Mouse (Mus musculus): ENCODE measurements at regions not wholly inside any gene's neighbourhood (a gene's known extent, or its start where the extent isn't known, plus 50 kb on each side); places are given as distances from the start of the nearest gene placed in this dataset.

DNA sequence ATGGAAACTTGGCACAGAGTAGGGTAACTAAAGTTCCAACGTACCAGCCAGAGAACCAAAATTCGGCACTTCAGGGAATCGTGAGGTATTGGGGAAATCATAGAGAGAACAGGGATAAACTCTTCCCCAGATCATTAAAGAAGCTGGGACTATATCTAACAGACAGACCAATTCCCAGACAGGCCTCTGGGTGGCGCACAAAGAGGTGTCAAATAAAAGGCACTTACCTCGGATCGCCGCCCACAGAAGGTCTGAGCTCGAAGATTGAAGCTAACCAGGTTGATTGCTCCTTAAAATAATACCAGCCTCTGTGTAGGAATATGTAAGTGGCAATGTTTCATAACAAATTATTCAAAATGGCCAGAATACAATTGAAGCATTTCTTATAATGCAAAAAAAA is 151.2 kb downstream of the CK137956 start:
- Histone ChIP-seq H3K27me3 (replicated peaks) (no peaks in the 10 kb centered on the region), H3K9ac (no peak overlapping the region), H3K4me3 (no peak overlapping the region), H3K27ac (replicated peaks) (no peak overlapping the region), H3K4me2 (no peak overlapping the region), H3K36me3 (no peaks in the 10 kb centered on the region), H3K9me3 (0 out of 2 replicates have a peak, but pooled peaks cover 2% of the 10 kb centered on the region), H3K4me1 (no peaks in the 10 kb centered on the region)
- WGBS = 75% methylated on average over 8 of the region's 8 CpGs
- no peak for ATAC-seq (ENCODE audit: extremely low read depth, insufficient number of reproducible peaks, low FRiP score, low TSS enrichment)

DNA sequence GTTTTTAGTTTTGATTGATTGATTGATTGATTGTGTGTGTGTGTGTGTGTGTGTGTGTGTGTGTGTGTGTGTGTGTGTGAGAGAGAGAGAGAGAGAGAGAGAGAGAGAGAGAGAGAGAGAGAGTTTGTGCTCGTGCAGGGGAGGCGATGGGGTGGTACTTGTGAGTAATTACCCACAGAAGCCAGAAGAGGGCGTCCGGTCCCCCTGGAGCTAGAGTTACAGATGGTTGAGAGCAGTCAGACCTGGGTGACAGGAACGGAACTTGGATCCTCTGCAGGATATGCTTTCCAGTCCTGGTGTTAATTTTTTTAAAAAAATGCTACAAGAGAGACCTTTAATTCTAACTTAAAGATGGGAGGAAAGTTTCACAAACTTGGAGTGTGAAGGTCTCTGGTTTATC is 151.7 kb downstream of the CK137956 start:
- H3K4me2 ChIP-seq = no peak overlapping the region
- 0 out of 2 replicates have a peak, but pooled peaks cover 5% of the 10 kb centered on the region for H3K9me3 ChIP-seq
- no peak overlapping the region for H3K9ac ChIP-seq
- WGBS = 56% methylated on average over 5 of the region's 5 CpGs
- H3K27ac ChIP-seq (replicated peaks) = no peak overlapping the region
- ATAC-seq (ENCODE audit: extremely low read depth, insufficient number of reproducible peaks, low FRiP score, low TSS enrichment) = no peak
- no peaks in the 10 kb centered on the region for H3K27me3 ChIP-seq (replicated peaks)
- no peaks in the 10 kb centered on the region for H3K4me1 ChIP-seq
- H3K36me3 ChIP-seq = no peaks in the 10 kb centered on the region
- H3K4me3 ChIP-seq = no peak overlapping the region

DNA sequence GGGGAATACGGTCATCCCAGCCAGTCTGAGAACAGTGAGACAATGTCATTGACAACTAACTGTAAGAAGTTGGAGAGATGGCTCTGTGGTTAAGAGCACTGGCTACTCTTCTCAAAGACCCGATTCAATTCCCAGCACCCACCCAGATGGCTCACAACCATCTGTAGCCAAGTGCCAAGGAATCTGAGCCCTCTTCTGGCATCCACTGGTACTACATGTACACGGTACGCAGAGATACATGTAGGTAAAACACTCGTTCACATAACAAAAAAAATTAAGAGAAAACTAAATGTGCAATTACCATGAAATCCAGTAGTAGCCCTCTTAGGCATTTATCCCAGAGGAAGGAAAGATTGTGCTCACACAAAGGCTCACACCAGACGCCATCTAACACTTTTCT is 156.1 kb downstream of the CK137956 start:
- no peak overlapping the region for H3K4me3 ChIP-seq
- H3K27me3 ChIP-seq (replicated peaks) = no peaks in the 10 kb centered on the region
- no peaks in the 10 kb centered on the region for H3K4me1 ChIP-seq
- 83% methylated on average over 6 of the region's 6 CpGs for WGBS
- H3K36me3 ChIP-seq = no peaks in the 10 kb centered on the region
- no peak overlapping the region for H3K27ac ChIP-seq (replicated peaks)
- H3K4me2 ChIP-seq = no peak overlapping the region
- H3K9ac ChIP-seq = no peak overlapping the region
- no peak for ATAC-seq (ENCODE audit: extremely low read depth, insufficient number of reproducible peaks, low FRiP score, low TSS enrichment)
- peaks cover 15% of the 10 kb centered on the region; the same call in 1 of the 2 replicates for H3K9me3 ChIP-seq

DNA sequence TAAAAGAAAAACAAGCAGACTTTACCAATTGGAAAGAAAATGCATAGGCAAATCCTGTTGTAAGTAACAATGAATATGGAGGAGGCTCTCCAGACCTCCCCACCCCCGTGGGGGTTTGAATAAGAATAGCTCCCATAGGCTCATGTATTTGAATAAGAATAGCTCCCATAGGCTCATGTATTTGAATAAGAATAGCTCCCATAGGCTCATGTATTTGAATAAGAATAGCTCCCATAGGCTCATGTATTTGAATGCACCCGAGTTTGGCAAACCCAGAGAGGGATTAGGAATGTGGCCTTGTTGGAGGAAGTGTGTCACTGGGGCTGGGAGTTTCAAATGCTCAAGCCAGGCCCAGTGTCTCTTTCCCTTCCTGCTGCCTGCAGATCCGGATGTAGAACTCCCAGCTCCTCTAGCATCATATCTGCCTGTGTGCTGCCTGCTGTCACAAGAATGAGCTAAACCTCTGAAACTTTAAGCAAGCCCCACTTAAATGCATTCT is 158.7 kb downstream of the CK137956 start:
- Histone ChIP-seq H3K9ac (no peak overlapping the region), H3K36me3 (no peaks in the 10 kb centered on the region), H3K4me2 (no peak overlapping the region), H3K9me3 (peaks cover 15% of the 10 kb centered on the region; the same call in 1 of the 2 replicates), H3K4me1 (no peaks in the 10 kb centered on the region), H3K27me3 (replicated peaks) (no peaks in the 10 kb centered on the region), H3K4me3 (no peak overlapping the region), H3K27ac (replicated peaks) (no peak overlapping the region)
- ATAC-seq (ENCODE audit: extremely low read depth, insufficient number of reproducible peaks, low FRiP score, low TSS enrichment) = no peak
- 76% methylated on average over 3 of the region's 3 CpGs for WGBS

DNA sequence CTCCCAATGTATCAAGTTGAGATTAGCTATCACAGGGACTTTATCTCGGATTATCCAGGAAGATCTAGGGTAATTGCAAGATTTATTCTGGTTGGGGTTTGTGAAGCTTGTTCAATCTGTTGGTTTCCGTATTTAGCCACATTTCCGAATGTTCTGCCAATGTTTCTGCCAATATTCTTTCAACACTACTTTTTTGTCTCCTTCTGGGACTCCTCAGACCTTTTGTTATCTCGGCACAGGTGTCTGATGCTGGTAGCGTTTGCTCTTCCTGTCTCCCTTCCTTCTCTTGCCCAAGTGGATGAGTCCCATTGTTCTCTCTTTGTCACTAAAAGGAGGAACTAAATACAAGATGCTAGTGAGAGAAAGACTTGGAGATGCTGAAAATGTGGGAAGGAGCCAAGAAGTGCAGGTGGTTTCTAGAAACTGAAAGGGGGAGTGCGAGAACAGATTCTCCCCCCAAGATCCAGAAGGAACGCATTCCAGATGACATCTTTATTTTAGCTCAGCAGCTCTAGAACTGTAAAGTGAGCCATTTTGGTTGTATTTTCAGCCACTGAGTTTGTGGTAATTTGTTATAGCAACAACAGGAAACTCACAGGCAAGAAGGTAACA is 159.7 kb downstream of the CK137956 start:
- no peaks in the 10 kb centered on the region for H3K4me1 ChIP-seq
- H3K27ac ChIP-seq (replicated peaks) = no peak overlapping the region
- no peak overlapping the region for H3K4me2 ChIP-seq
- no peaks in the 10 kb centered on the region for H3K27me3 ChIP-seq (replicated peaks)
- H3K9me3 ChIP-seq = peaks cover 15% of the 10 kb centered on the region; the same call in 1 of the 2 replicates
- H3K9ac ChIP-seq = no peak overlapping the region
- WGBS = 71% methylated on average over 7 of the region's 7 CpGs
- H3K36me3 ChIP-seq = no peaks in the 10 kb centered on the region
- H3K4me3 ChIP-seq = no peak overlapping the region
- ATAC-seq (ENCODE audit: extremely low read depth, insufficient number of reproducible peaks, low FRiP score, low TSS enrichment) = no peak

DNA sequence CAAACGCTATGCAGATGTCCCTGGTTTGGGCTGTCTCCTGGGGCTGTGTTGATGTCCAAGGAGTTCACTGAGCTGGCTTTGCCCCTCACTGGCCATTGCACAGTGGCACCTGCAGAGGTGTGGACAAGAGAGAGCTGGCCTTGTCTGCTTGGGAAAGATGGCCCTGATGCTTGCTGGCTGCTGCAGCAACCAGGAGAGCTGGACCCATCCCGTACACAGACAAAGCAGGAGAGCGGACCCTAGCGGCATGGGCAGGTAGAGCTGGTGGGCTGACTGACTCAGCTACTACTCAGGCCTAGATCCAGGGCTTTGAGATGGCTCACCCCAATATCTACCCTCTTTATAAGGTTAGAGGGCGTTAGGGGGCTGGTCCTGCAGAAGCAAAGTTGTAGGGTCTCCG is 161.7 kb downstream of the CK137956 start:
- Histone ChIP-seq H3K36me3 (no peaks in the 10 kb centered on the region), H3K4me3 (no peak overlapping the region), H3K27me3 (replicated peaks) (no peaks in the 10 kb centered on the region), H3K9ac (no peak overlapping the region), H3K9me3 (peaks cover 10% of the 10 kb centered on the region; the same call in 1 of the 2 replicates), H3K4me1 (no peaks in the 10 kb centered on the region), H3K4me2 (no peak overlapping the region), H3K27ac (replicated peaks) (no peak overlapping the region)
- 62% methylated on average over 6 of the region's 6 CpGs for WGBS
- no peak for ATAC-seq (ENCODE audit: extremely low read depth, insufficient number of reproducible peaks, low FRiP score, low TSS enrichment)

DNA sequence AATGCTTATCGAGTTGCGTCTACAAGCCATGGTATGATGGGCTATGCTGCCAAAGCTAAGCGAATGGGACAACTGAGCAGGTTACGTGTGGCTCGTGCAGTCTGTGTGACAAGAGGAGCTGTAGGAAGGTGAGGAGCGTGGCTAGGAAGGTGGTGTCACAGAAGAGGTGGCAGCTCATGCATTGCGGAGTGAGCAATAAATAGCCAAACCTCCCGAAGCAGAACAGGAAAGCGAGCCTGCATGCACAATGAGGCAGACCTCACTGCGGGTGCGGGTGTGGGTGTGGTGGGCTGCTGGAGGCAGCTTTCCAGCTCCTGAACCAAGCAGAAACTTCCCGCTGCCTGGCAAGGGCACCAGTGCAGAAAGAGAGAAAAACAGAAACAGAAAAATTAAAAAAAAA is 181.5 kb downstream of the CK137956 start:
- 77% methylated on average over 12 of the region's 12 CpGs for WGBS
- Histone ChIP-seq H3K4me2 (no peak overlapping the region), H3K27ac (replicated peaks) (no peak overlapping the region), H3K4me3 (no peak overlapping the region), H3K36me3 (no peaks in the 10 kb centered on the region), H3K9ac (no peak overlapping the region), H3K4me1 (no peaks in the 10 kb centered on the region), H3K9me3 (no peaks in the 10 kb centered on the region), H3K27me3 (replicated peaks) (no peaks in the 10 kb centered on the region)
- no peak for ATAC-seq (ENCODE audit: extremely low read depth, insufficient number of reproducible peaks, low FRiP score, low TSS enrichment)

DNA sequence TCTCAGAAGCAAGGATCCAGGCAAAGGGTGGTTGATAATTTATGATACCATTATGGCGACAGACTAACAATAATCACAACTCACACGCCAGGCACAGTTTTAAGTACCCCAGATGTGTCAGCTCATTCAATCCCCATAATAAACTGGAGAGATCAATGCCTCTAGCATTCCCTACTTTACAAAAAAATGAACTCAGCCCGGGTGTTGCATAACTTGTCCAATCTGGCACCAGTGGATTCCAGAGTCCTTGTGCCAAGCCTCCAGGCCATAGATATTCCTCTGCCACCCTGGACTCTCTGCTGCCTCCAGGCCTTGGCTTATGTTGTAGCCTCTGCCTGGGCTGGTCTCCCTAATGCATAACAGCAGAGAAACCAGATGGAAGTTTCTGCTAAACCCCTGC is 185.0 kb downstream of the CK137956 start:
- H3K9ac ChIP-seq = no peak overlapping the region
- no peaks in the 10 kb centered on the region for H3K36me3 ChIP-seq
- H3K4me3 ChIP-seq = no peak overlapping the region
- H3K27ac ChIP-seq (replicated peaks) = no peak overlapping the region
- H3K9me3 ChIP-seq = no peaks in the 10 kb centered on the region
- H3K27me3 ChIP-seq (replicated peaks) = no peaks in the 10 kb centered on the region
- no peak for ATAC-seq (ENCODE audit: extremely low read depth, insufficient number of reproducible peaks, low FRiP score, low TSS enrichment)
- H3K4me1 ChIP-seq = no peaks in the 10 kb centered on the region
- H3K4me2 ChIP-seq = no peak overlapping the region
- WGBS = 74% methylated on average over 3 of the region's 3 CpGs

DNA sequence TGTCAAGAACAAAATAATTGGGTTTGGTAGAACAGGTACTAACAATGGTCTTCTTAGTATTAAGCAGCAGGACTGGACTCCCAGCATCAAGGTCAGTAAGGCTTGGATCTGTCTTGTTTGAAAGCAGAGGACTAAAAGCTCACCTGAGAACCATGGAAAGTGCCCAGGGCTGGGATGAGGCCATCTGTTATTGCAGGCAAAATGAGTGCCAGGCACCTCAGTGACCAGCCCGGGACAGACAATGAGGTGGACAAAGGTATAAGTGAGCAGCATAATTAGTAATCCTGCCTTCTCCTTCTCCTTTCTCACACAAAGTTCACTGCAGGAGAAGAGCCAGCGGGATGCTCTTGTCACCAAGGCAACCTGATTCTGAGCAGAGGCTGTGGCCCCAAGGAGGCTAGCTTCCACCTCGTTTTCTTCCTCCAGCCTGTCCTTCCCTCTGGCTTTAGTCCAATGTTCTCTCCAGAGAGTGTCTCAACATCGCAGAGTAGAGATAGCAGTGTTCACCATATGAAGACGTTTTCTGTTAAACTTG is 198.7 kb downstream of the CK137956 start:
- Histone ChIP-seq H3K4me2 (no peak overlapping the region), H3K4me3 (no peak overlapping the region), H3K36me3 (no peaks in the 10 kb centered on the region), H3K4me1 (no peaks in the 10 kb centered on the region), H3K27ac (replicated peaks) (no peak overlapping the region), H3K27me3 (replicated peaks) (no peaks in the 10 kb centered on the region), H3K9me3 (no peaks in the 10 kb centered on the region), H3K9ac (no peak overlapping the region)
- no peak for ATAC-seq (ENCODE audit: extremely low read depth, insufficient number of reproducible peaks, low FRiP score, low TSS enrichment)
- 48% methylated on average over 5 of the region's 5 CpGs for WGBS

DNA sequence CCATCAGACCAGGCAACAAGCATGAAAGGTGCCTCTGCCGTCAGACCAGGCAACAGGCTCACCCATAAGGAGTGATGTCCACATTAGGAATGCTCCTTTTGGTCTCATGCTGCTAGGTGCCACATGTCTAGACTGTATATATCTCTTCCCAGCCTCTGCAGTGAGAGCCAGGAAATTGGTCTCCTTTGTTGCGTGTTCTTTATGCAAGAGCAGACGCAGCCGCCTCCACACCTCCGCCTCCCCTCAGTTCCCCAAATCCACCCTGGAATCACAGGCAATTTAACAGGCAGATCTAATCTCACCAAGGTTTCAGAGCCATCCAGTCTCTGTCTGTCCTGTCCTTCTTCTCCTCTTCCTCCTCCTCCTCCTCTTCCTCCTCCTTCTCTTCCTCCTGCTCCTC is 207.0 kb downstream of the CK137956 start:
- WGBS = 83% methylated on average over 5 of the region's 5 CpGs
- Histone ChIP-seq H3K4me3 (no peak overlapping the region), H3K27me3 (replicated peaks) (no peaks in the 10 kb centered on the region), H3K27ac (replicated peaks) (no peak overlapping the region), H3K36me3 (no peaks in the 10 kb centered on the region), H3K4me1 (no peaks in the 10 kb centered on the region), H3K9ac (no peak overlapping the region), H3K9me3 (no peaks in the 10 kb centered on the region), H3K4me2 (no peak overlapping the region)
- no peak for ATAC-seq (ENCODE audit: extremely low read depth, insufficient number of reproducible peaks, low FRiP score, low TSS enrichment)

DNA sequence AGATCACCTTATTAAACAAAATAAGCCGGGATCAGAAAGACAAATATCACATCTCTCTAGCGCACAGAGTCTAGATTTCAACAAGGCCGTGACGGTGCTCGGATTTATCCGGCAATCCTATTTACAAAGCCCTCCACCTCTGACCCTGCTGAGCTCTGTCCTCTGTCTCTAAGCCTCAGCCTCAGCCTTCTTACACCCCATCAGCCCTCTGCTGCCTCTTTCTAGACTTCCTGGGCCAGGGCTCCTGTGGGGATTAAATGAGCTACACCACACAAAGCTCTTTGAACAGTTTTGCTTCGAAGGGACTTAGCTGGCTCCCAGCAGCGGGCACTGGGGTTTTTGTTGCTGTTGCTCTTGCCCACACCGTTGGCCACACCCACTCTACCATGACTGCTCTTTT is 211.8 kb downstream of the CK137956 start:
- H3K9ac ChIP-seq = no peak overlapping the region
- no peaks in the 10 kb centered on the region for H3K9me3 ChIP-seq
- no peaks in the 10 kb centered on the region for H3K27me3 ChIP-seq (replicated peaks)
- H3K36me3 ChIP-seq = no peaks in the 10 kb centered on the region
- no peak for ATAC-seq (ENCODE audit: extremely low read depth, insufficient number of reproducible peaks, low FRiP score, low TSS enrichment)
- H3K27ac ChIP-seq (replicated peaks) = no peak overlapping the region
- no peak overlapping the region for H3K4me3 ChIP-seq
- 79% methylated on average over 9 of the region's 9 CpGs for WGBS
- H3K4me1 ChIP-seq = no peaks in the 10 kb centered on the region
- no peak overlapping the region for H3K4me2 ChIP-seq

DNA sequence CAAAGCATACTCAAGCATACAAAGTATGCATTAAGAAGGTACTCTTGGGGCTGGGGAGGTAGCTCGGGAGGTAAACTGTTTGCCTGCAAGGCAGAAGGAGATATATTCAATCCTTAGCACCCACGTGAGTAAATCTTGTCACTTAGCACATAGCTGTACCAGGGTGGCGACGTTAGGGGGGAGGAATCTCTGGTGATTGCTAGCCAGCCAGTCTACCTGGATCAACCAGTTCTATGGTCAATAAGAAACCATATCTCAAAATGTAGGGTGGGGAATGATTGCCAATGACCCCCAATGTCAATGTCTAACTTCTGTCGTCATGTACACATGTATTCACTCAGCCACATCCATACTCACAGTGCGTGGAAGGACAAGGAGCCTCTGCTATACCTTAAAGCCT is 214.5 kb downstream of the CK137956 start:
- Histone ChIP-seq H3K9ac (no peak overlapping the region), H3K4me2 (no peak overlapping the region), H3K36me3 (no peaks in the 10 kb centered on the region), H3K4me1 (no peaks in the 10 kb centered on the region), H3K9me3 (no peaks in the 10 kb centered on the region), H3K4me3 (no peak overlapping the region), H3K27me3 (replicated peaks) (no peaks in the 10 kb centered on the region), H3K27ac (replicated peaks) (no peak overlapping the region)
- 78% methylated on average over 6 of the region's 6 CpGs for WGBS
- no peak for ATAC-seq (ENCODE audit: extremely low read depth, insufficient number of reproducible peaks, low FRiP score, low TSS enrichment)

All from heart, embryonic 13.5 days (tissue).